In the genomic region with DNA sequence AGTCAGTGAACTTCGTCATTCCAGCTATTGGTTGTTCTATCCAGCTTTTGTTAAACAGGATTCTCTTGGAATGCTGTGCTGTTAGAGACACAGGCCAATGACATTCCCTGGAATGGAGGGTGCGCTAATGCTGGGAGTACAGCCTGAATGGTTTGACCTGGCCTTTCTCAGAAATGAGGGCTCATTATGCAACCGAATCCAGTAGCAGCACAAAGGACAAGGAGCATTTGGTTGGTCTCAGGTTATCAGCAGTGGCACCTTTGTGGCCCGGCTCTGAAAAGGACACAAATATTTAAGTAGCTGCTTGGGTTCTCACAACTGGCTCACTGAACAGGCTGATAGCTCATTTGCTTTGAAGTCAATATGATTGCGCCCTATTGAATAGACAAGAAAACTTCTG, we compare ENCODE assay signal across 23 mouse cellular contexts.
A peak's percentile ranks its signal among the peaks of the same experiment; 100 is the strongest.
DNase-seq lines count a peak whose midpoint lies in the region; ATAC-seq and TF ChIP-seq lines count a peak whose summit lies in the region.
"Had no signal": no experiment of that assay in that cellular context is flagged by ENCODE, and none has a peak within 500 bp of the region (broad histone marks: within the 10 kb centered on the region; RNA-seq: fewer than 3 reads in every experiment).

No protein-coding gene starts in this region.

- no peaks in the 10 kb centered on the region for H3K36me3 ChIP-seq in kidney, adult 2 months (ENCODE audit: control insufficient read depth, insufficient read depth, low read length)
- H3K36me3 ChIP-seq in liver, embryonic 14.5 days (replicated peaks; ENCODE audit: control insufficient read depth, insufficient read depth, low read depth): no peaks in the 10 kb centered on the region
- no peaks in the 10 kb centered on the region for H3K36me3 ChIP-seq in stomach, postnatal 0 days (ENCODE audit: control insufficient read depth, insufficient read depth, low read length)
- H3K36me3 ChIP-seq: G1E; heart, embryonic 15.5 days; hindbrain, embryonic 13.5 days; limb, embryonic 13.5 days; neural tube, embryonic 15.5 days had no signal

- H3K27ac ChIP-seq in kidney, adult 2 months (ENCODE audit: insufficient read depth, low read depth, low read length): no peak overlapping the region
- H3K27ac ChIP-seq in liver, embryonic 14.5 days: no peak overlapping the region
- H3K27ac ChIP-seq in stomach, postnatal 0 days (replicated peaks): no peak overlapping the region
- H3K27ac ChIP-seq: forebrain, embryonic 13.5 days; heart, embryonic 15.5 days; hindbrain, embryonic 13.5 days; limb, embryonic 13.5 days; neural tube, embryonic 15.5 days had no signal

- H3K4me3 ChIP-seq in kidney, adult 2 months (ENCODE audit: insufficient read depth, low read depth, low read length): no peak overlapping the region
- H3K4me3 ChIP-seq in liver, embryonic 14.5 days (ENCODE audit: insufficient read depth in 1 of 2, low read depth in 2 of 2, low read length in 2 of 2): no peak overlapping the region
- no peak overlapping the region for H3K4me3 ChIP-seq in stomach, postnatal 0 days (ENCODE audit: low read depth, low read length)
- H3K4me3 ChIP-seq: forebrain, embryonic 13.5 days; heart, embryonic 15.5 days; hindbrain, embryonic 13.5 days; limb, embryonic 13.5 days; neural tube, embryonic 15.5 days had no signal

- DNase-seq in kidney, adult 2 months: peak; percentile 80
- DNase-seq in kidney, postnatal 4 days: no peak
- peak; percentile 18 for DNase-seq in lung, postnatal 36 days
- DNase-seq in lung, postnatal 4 days: no peak
- DNase-seq in liver, embryonic 14.5 days (ENCODE audit: low read depth in 3 of 3, low spot score in 3 of 3): peak in 2 of 3 experiments; percentile 17 to 33
- DNase-seq in stomach, postnatal 0 days (ENCODE audit: low spot score): peak; percentile 60
- DNase-seq in urinary bladder, postnatal 10 days (ENCODE audit: low spot score): no peak
- DNase-seq: adrenal gland, postnatal 10 days; cerebellum, adult 2 months; cerebellum, postnatal 25 days; heart, postnatal 36 days; right cerebral cortex, adult 18-20 months; right cerebral cortex, postnatal 4 days; thymus, postnatal 25 days had no signal

- TF ChIP-seq CTCF in kidney, adult 2 months (conservative IDR thresholded peaks at IDR 0.05; ENCODE audit: insufficient read depth, insufficient read length, low read depth, low read length): no peak
- TF ChIP-seq CTCF in liver, embryonic 14.5 days (IDR thresholded peaks at IDR 0.05; ENCODE audit: low read depth): no peak
- no peak for TF ChIP-seq CTCF in stomach, postnatal 0 days (IDR thresholded peaks at IDR 0.05; ENCODE audit: low read depth)

- no peak overlapping the region for H3K9ac ChIP-seq in liver, embryonic 14.5 days (replicated peaks)
- H3K9ac ChIP-seq in stomach, postnatal 0 days (ENCODE audit: low read length): no peak overlapping the region
- H3K9ac ChIP-seq: forebrain, embryonic 13.5 days; heart, embryonic 15.5 days; hindbrain, embryonic 13.5 days; limb, embryonic 13.5 days; neural tube, embryonic 15.5 days had no signal

- no peaks in the 10 kb centered on the region for H3K9me3 ChIP-seq in liver, embryonic 14.5 days (ENCODE audit: control insufficient read depth, low read length)
- no peaks in the 10 kb centered on the region for H3K9me3 ChIP-seq in stomach, postnatal 0 days (ENCODE audit: control insufficient read depth, low read length)
- H3K9me3 ChIP-seq: forebrain, embryonic 13.5 days; G1E; heart, embryonic 15.5 days; hindbrain, embryonic 13.5 days; limb, embryonic 13.5 days; neural tube, embryonic 15.5 days had no signal

- no peak for TF ChIP-seq EP300 in liver, embryonic 14.5 days (IDR thresholded peaks at IDR 0.05; ENCODE audit: low read depth)
- TF ChIP-seq EP300 in stomach, postnatal 0 days (optimal IDR thresholded peaks at IDR 0.05): no peak

- 74% methylated on average over 5 of the region's 5 CpGs for WGBS in kidney, adult 2 months
- WGBS in liver, embryonic 14.5 days (ENCODE audit: insufficient replicate concordance): 50% methylated on average over 5 of the region's 5 CpGs
- WGBS in stomach, postnatal 0 days: 63% methylated on average over 5 of the region's 5 CpGs

- H3K4me2 ChIP-seq in liver, embryonic 14.5 days (ENCODE audit: low read depth): no peak overlapping the region
- H3K4me2 ChIP-seq in stomach, postnatal 0 days (replicated peaks; ENCODE audit: low read depth): no peak overlapping the region
- H3K4me2 ChIP-seq: forebrain, embryonic 13.5 days; heart, embryonic 15.5 days; hindbrain, embryonic 13.5 days; limb, embryonic 13.5 days; midbrain, embryonic 11.5 days; neural tube, embryonic 15.5 days had no signal

- no peaks in the 10 kb centered on the region for H3K4me1 ChIP-seq in kidney, adult 2 months (ENCODE audit: control insufficient read depth, insufficient read depth, low read length)
- H3K4me1 ChIP-seq in liver, embryonic 14.5 days (replicated peaks; ENCODE audit: control insufficient read depth in 2 of 2, insufficient read depth in 2 of 2, low read length in 1 of 2): peaks cover 0 to 11% of the 10 kb centered on the region in 2 experiments; a peak in 2 of 4 replicates
- no peaks in the 10 kb centered on the region for H3K4me1 ChIP-seq in stomach, postnatal 0 days (replicated peaks; ENCODE audit: control insufficient read depth, insufficient read depth)
- H3K4me1 ChIP-seq: forebrain, embryonic 13.5 days; heart, embryonic 15.5 days; hindbrain, embryonic 13.5 days; limb, embryonic 13.5 days; neural tube, embryonic 15.5 days had no signal

- ATAC-seq in liver, embryonic 14.5 days (ENCODE audit: insufficient read depth): no peak
- ATAC-seq in stomach, postnatal 0 days (ENCODE audit: low FRiP score, low TSS enrichment): peak; percentile 84
- ATAC-seq in frontal cortex, adult (ENCODE audit: low TSS enrichment): no peak
- ATAC-seq: forebrain, embryonic 13.5 days; Patski had no signal

- TF ChIP-seq POLR2A in kidney, adult 2 months (IDR thresholded peaks at IDR 0.05; ENCODE audit: low read depth, low read length): no peak

- H3K27me3 ChIP-seq in kidney, adult 2 months (replicated peaks; ENCODE audit: control insufficient read depth, insufficient read depth, low read length): no peaks in the 10 kb centered on the region
- H3K27me3 ChIP-seq in liver, embryonic 14.5 days (ENCODE audit: control insufficient read depth, insufficient read depth, low read length): no peaks in the 10 kb centered on the region
- H3K27me3 ChIP-seq in stomach, postnatal 0 days (ENCODE audit: control insufficient read depth, insufficient read depth, low read length): no peaks in the 10 kb centered on the region
- H3K27me3 ChIP-seq: forebrain, embryonic 13.5 days; heart, embryonic 15.5 days; hindbrain, embryonic 13.5 days; limb, embryonic 13.5 days; neural tube, embryonic 15.5 days; Patski had no signal

Comparison
In these comparisons a context has a peak if more than half of its experiments do, and no peak if none do; other contexts are left out.
1. DNase-seq: peak in kidney, adult 2 months (single experiment), lung, postnatal 36 days (single experiment), liver, embryonic 14.5 days (2 of 3) and stomach, postnatal 0 days (single experiment); none in kidney, postnatal 4 days (0 of 2), lung, postnatal 4 days (0 of 2) and urinary bladder, postnatal 10 days (single experiment).